Mouse (Mus musculus) midbrain, embryonic 12.5 days (tissue): ENCODE data around the gene Ctdnep1. TPM values are rescaled to one million over a fixed set of nuclear protein-coding genes. Genes with fewer than 3 reads are reported as not detected.

Experiments
- ATAC-seq: fragments of 200-750 bp; cut with Nextera tagmentation; 2 replicates; pipeline ENCODE4 v1.8.0; 2017; ENCODE audit warnings: low read depth, moderate TSS enrichment, moderate library complexity; ENCODE audit not compliant: low FRiP score
- H3K27ac ChIP-seq: fragments of 300-500 bp; sonication (generic); replicated peaks from 2 replicates; pipeline ENCODE4 v1.5.1; 2016; ENCODE audit warnings: mild to moderate bottlenecking
- H3K27me3 ChIP-seq: fragments of 300-500 bp; sonication (generic); 2 replicates; pipeline ENCODE4 v1.6.1; 2016; ENCODE audit warnings: mild to moderate bottlenecking
- H3K36me3 ChIP-seq: fragments of 300-500 bp; sonication (generic); 2 replicates; pipeline ENCODE4 v1.6.1; 2016
- H3K4me1 ChIP-seq: fragments of 300-500 bp; sonication (generic); 2 replicates; pipeline ENCODE4 v1.6.1; 2016
- H3K4me2 ChIP-seq: fragments of 300-500 bp; sonication (generic); replicated peaks from 2 replicates; pipeline ENCODE4 v1.6.1; 2016; ENCODE audit warnings: mild to moderate bottlenecking, moderate library complexity
- H3K4me3 ChIP-seq: fragments of 300-500 bp; sonication (generic); 2 replicates; pipeline ENCODE4 v1.5.1; 2016; ENCODE audit warnings: mild to moderate bottlenecking
- H3K9ac ChIP-seq: fragments of 300-500 bp; sonication (generic); replicated peaks from 2 replicates; pipeline ENCODE4 v1.6.1; 2016; ENCODE audit warnings: mild to moderate bottlenecking, moderate library complexity
- H3K9me3 ChIP-seq: fragments of 300-500 bp; sonication (generic); 2 replicates; pipeline ENCODE4 v1.6.1; 2016; ENCODE audit warnings: mild to moderate bottlenecking
- WGBS: fragments of 180-500 bp; shearing (Covaris S2); methylation state at CpG from one replicate; pipeline ENCODE4 v1.1.7; 2016; 5-methylcytosine and 5-hydroxymethylcytosine counted together
- polyA plus RNA-seq: library from polyadenylated mRNA; unstranded; fragments of >200 nt; fragmentation: Nextera tagmentation; extraction: Ambion mirVana; gene quantifications from 2 replicates; pipeline ENCODE4 v1.2.1, GENCODE M21; 2016

Gene Ctdnep1
- polyA plus RNA-seq, 1 experiment from 2014 or later, result 21.4 TPM

- H3K4me1 ChIP-seq, result peaks cover 19% of the 10 kb centered on the region
- peak overlapping the region; percentile 80 for H3K4me2 ChIP-seq
- peaks cover 51% of the 10 kb centered on the region for H3K36me3 ChIP-seq
- WGBS, result 0% methylated on average over 15 of the region's 15 CpGs
- H3K4me3 ChIP-seq, result peak overlapping the region; percentile 81
- H3K27ac ChIP-seq, result peak overlapping the region; percentile 92
- H3K9ac ChIP-seq, result peak overlapping the region; percentile 94
- no peaks in the 10 kb centered on the region for H3K27me3 ChIP-seq
- H3K9me3 ChIP-seq, result no peaks in the 10 kb centered on the region
- ATAC-seq, result 0 out of 2 replicates have a peak, but pooled peaks have one; percentile 11
Observed at GRCm38 (mm10) chr11:69991711-69992110, 10.8 kb downstream of the Ctdnep1 start.

- peak overlapping the region; percentile 94 for H3K9ac ChIP-seq
- H3K4me1 ChIP-seq, result peaks cover 21% of the 10 kb centered on the region
- H3K4me3 ChIP-seq, result peak overlapping the region; percentile 81
- no peaks in the 10 kb centered on the region for H3K9me3 ChIP-seq
- peak overlapping the region; percentile 80 for H3K4me2 ChIP-seq
- no peaks in the 10 kb centered on the region for H3K27me3 ChIP-seq
- ATAC-seq, result no peak
- 92% methylated on average over 10 of the region's 10 CpGs for WGBS
- H3K27ac ChIP-seq, result no peak overlapping the region
- peaks cover 44% of the 10 kb centered on the region for H3K36me3 ChIP-seq
Observed at GRCm38 (mm10) chr11:69992396-69992795, 11.4 kb downstream of the Ctdnep1 start.

DNA sequence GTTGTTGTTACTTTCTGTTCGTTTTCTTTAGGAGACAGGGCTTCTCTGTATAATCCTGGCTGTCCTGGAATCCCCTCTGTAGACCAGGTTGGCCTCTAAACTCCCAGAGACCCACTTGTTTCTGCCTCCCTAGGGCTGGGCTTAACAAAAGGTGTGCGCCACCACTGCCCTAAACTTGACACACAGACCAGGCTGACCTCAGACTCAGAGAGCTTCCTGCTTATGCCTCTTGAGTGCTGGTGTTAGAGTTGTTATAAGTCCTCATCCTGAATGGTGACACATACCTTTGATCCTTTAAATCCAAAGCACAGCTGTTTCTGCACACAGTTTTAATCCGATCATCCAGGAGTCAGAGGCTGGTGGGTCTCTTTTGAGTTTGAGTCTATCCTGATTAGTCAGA, 12.0 kb downstream of the Ctdnep1 start:
- Histone ChIP-seq H3K4me1 (peaks cover 26% of the 10 kb centered on the region), H3K9me3 (no peaks in the 10 kb centered on the region), H3K4me2 (peak overlapping the region; percentile 80), H3K27ac (no peak overlapping the region), H3K36me3 (peaks cover 41% of the 10 kb centered on the region), H3K27me3 (no peaks in the 10 kb centered on the region), H3K4me3 (peak overlapping the region; percentile 81; the same call in 1 of the 2 replicates), H3K9ac (0 out of 2 replicates have a peak overlapping the region, but pooled peaks have one; percentile 94)
- WGBS, result 86% methylated on average over 3 of the region's 3 CpGs
- no peak for ATAC-seq

- ATAC-seq, result no peak
- Histone ChIP-seq H3K9me3 (no peaks in the 10 kb centered on the region), H3K9ac (no peak overlapping the region), H3K4me3 (peak overlapping the region; percentile 95), H3K27me3 (no peaks in the 10 kb centered on the region), H3K4me1 (peaks cover 33% of the 10 kb centered on the region), H3K36me3 (peaks cover 41% of the 10 kb centered on the region), H3K4me2 (peak overlapping the region; percentile 60), H3K27ac (0 out of 2 replicates have a peak overlapping the region, but pooled peaks have one; percentile 10)
- WGBS, result 87% methylated on average over 11 of the region's 11 CpGs
Observed at GRCm38 (mm10) chr11:69994401-69995090, 13.6 kb downstream of the Ctdnep1 start.

DNA sequence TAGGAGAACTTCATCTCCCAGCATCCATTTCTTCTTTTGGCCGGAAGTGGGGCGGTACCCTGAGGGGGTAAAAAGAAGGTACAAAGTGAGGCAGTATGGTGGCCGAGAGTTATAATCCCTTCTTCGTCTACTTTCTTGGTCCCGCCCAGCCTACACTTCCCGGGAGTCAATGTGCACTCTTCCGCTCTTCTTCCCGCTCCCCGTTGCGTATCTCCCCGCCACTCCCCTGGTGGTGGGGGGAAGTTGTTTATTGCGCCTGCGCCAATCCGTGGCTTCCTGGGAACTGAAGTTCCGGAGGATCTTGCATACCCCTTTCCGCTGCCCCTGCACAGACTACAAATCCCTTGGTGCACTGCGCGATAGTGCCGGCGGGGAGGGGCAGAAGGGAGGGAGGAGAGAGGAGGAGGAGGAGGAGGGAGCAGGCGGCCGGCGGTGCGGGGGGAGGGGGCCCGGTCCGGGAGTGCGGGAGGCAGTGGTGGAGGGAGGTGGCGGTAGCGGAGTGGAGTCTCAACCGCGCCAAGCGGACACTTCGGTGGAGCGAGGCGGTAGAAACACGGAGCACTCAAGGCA, 14.5 kb downstream of the Ctdnep1 start, which contains the start of gene Phf23:
TSS of gene Phf23 (plus strand) at position 387 of the 570 bp plus-strand sequence.
- peak within 1 kb of the TSS; percentile 97 for H3K27ac ChIP-seq
- ATAC-seq, result peak; percentile 81
- peak within 1 kb of the TSS; percentile 60 for H3K4me2 ChIP-seq
- peak within 1 kb of the TSS; percentile 98 for H3K9ac ChIP-seq
- 1% methylated on average over 36 of the region's 36 CpGs for WGBS
- peaks cover 34% of the 10 kb centered on the region for H3K4me1 ChIP-seq
- H3K4me3 ChIP-seq, result peak within 1 kb of the TSS; percentile 95
- no peaks in the 10 kb centered on the region for H3K9me3 ChIP-seq
- H3K36me3 ChIP-seq, result peaks cover 38% of the 10 kb centered on the region
- H3K27me3 ChIP-seq, result no peaks in the 10 kb centered on the region

DNA sequence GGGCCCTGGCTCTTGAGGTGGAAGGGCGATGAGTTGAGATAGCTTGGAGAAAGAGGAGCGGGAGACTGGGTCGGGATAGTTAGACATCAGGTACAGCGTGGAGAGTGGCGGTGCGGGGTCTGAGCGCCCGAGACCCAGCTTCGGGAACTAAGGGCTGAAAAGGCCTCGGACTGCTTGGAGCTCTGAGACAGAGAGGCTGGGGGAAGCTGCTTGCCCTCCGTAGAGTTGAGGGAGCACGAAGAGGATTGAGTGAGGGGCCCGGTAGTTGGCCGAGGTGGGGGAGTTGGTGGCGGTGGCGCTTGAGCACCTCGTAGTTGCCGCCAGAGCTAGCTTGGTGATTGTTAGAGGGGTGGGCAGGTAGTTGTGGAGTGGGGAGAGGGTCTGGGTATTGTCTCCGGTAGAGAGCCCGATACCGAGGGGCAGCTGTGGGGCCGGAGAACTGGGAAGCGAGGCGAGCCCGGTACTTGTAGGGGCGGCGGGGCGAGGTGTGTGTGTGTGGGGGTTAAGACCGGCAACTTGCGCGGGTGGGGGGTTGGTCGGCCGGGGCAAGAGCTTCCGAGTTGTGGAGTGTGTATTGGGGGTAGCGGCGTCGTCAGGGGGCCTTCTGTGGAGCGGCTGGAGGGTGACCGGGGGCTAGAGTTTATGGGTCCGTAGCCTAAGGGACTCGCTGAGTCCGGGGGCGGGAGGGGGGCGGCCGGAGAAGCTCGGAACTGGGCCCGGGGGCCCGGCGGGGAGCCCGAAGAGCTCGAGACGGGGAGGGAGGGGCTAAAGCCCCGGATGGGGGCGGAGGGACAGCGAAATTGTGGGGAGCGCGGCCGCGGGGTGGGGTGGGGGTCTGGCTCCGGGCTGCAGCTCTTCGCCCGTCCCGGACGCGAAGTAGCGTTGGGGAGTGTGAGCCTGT, 15.5 kb downstream of the Ctdnep1 start:
- no peak; the same call in 1 of the 2 replicates for ATAC-seq
- peaks cover 38% of the 10 kb centered on the region for H3K36me3 ChIP-seq
- peak overlapping the region; percentile 97 for H3K27ac ChIP-seq
- 1% methylated on average over 61 of the region's 66 CpGs for WGBS
- no peaks in the 10 kb centered on the region for H3K9me3 ChIP-seq
- H3K9ac ChIP-seq, result peak overlapping the region; percentile 98
- peak overlapping the region; percentile 95 for H3K4me3 ChIP-seq
- peaks cover 34% of the 10 kb centered on the region for H3K4me1 ChIP-seq
- peak overlapping the region; percentile 60 for H3K4me2 ChIP-seq
- H3K27me3 ChIP-seq, result no peaks in the 10 kb centered on the region

DNA sequence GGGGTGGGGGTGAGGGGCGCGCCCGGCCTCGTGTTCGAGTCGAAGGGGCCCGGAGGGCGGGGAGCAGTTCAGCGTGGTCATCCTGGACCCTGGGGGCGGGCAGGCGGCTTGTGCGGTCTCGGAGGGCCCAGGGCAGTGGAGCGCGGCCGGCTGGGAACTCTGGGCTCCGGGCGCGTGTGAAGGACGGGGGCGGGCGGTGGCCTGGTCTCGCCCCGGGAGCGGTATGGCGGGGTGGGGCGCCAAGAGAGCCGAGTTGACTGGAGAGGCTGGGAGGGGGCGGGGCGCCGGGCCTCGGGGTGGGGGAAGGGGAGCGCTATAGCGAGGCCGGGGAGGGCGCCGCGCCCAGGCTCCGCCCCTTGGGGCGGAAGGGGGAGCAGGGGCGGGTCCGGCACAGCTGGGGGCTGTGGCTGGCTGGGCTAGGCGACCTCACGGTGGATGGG, 16.1 kb downstream of the Ctdnep1 start:
- WGBS, result 1% methylated on average over 18 of the region's 44 CpGs
- peak overlapping the region; percentile 95 for H3K4me3 ChIP-seq
- H3K4me1 ChIP-seq, result peaks cover 40% of the 10 kb centered on the region
- H3K27me3 ChIP-seq, result no peaks in the 10 kb centered on the region
- H3K27ac ChIP-seq, result peak overlapping the region; percentile 97
- H3K4me2 ChIP-seq, result peak overlapping the region; percentile 60
- H3K9ac ChIP-seq, result peak overlapping the region; percentile 98
- H3K9me3 ChIP-seq, result no peaks in the 10 kb centered on the region
- peak; percentile 36 for ATAC-seq
- peaks cover 38% of the 10 kb centered on the region for H3K36me3 ChIP-seq

- Histone ChIP-seq H3K27me3 (no peaks in the 10 kb centered on the region), H3K9ac (no peak overlapping the region), H3K4me1 (peaks cover 46% of the 10 kb centered on the region), H3K27ac (no peak overlapping the region; the same call in 1 of the 2 replicates), H3K36me3 (peaks cover 32% of the 10 kb centered on the region), H3K4me3 (no peak overlapping the region), H3K4me2 (no peak overlapping the region), H3K9me3 (no peaks in the 10 kb centered on the region)
- ATAC-seq, result no peak
- 93% methylated on average over 27 of the region's 27 CpGs for WGBS
Observed at GRCm38 (mm10) chr11:69998567-69999491, 17.9 kb downstream of the Ctdnep1 start.

DNA sequence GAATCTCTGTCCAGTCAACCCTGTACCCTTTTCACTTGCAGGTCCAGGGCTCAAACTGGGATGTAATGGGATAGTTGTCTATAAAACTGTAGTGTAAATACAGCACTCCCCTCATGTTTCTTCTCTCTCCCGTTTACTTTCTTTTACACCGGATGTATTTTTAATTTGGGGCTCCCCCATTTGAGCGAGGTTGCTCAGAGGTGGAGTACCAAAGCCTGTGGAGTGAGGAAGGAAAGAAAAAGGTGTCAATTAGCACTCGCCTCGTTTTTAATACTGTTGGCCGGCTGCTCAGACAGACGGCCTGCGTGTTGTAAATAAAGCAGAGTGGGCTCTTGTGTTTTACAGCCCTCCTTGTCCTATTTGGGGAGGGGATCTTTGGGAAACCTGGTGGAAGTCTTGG, 18.7 kb downstream of the Ctdnep1 start:
- peak overlapping the region; percentile 96 for H3K27ac ChIP-seq
- peaks cover 48% of the 10 kb centered on the region for H3K4me1 ChIP-seq
- WGBS, result 91% methylated on average over 8 of the region's 8 CpGs
- 0 out of 2 replicates have a peak overlapping the region, but pooled peaks have one; percentile 83 for H3K4me2 ChIP-seq
- H3K4me3 ChIP-seq, result 0 out of 2 replicates have a peak overlapping the region, but pooled peaks have one; percentile 79
- peaks cover 28% of the 10 kb centered on the region for H3K36me3 ChIP-seq
- no peak for ATAC-seq
- H3K9ac ChIP-seq, result no peak overlapping the region
- H3K27me3 ChIP-seq, result no peaks in the 10 kb centered on the region
- no peaks in the 10 kb centered on the region for H3K9me3 ChIP-seq

DNA sequence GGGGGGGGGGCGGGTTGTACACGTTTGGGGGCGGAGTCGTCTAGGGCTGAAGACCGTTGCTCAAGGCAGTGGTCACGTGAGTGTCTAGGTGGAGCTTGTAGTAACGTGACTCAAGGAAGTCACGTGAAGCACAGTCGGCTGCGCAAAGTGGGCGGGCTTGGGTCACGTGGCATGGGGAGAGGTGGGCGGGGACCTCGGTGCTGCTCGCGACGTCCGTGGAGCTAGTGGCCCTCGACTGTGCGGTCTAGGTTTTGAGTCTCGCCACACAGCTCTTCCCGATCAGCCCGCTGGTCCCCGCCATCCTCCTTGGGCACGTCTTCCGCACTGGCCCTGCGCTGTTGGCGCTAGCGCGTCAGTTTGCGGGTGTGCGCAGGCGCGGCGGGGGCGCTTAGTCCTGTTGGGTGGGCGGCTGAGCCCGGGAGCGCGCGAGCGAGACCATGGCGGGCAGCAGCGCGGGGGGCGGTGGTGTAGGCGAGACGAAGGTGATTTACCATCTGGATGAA, 19.5 kb downstream of the Ctdnep1 start, which contains the start of gene Dvl2:
TSS of gene Dvl2 (plus strand) at position 200 of the 503 bp plus-strand sequence.
- peak; percentile 61 for ATAC-seq
- peaks cover 48% of the 10 kb centered on the region for H3K4me1 ChIP-seq
- H3K9me3 ChIP-seq, result no peaks in the 10 kb centered on the region
- H3K4me3 ChIP-seq, result peak within 1 kb of the TSS; percentile 79
- H3K27me3 ChIP-seq, result no peaks in the 10 kb centered on the region
- whole genome bisulfite sequencing, result 1% methylated on average over 44 of the region's 48 CpGs
- H3K9ac ChIP-seq, result peak within 1 kb of the TSS; percentile 82
- H3K27ac ChIP-seq, result peak within 1 kb of the TSS; percentile 96
- peaks cover 34% of the 10 kb centered on the region for H3K36me3 ChIP-seq
- H3K4me2 ChIP-seq, result peak within 1 kb of the TSS; percentile 83
